Mouse (Mus musculus): ENCODE results near the gene Aanat.
A peak's percentile ranks its signal among the peaks of the same experiment; 100 is the strongest.

Aanat gene

DNA sequence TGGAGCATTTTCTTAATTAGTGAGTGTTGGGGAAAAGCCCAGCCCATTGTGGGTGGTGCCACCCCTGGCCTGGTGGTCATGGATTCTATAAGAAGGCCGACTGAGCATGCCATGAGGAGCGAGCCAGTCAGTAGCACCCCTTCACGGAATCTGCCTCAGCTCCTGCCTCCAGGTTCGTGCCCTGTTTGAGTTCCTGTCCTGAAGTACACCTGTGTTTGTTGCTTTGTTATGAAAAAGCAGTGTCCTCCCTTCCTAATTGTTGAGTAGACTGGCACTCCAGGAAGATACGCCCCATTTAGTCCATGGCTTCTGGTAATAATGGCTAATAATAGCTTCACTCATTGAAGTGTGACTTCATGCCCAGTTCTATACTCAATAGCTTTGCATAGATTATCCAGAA, at the start of gene Aanat:
Aanat (plus strand) TSS at position 123 of the 400 bp plus-strand sequence.
- no peak for DNase-seq

DNA sequence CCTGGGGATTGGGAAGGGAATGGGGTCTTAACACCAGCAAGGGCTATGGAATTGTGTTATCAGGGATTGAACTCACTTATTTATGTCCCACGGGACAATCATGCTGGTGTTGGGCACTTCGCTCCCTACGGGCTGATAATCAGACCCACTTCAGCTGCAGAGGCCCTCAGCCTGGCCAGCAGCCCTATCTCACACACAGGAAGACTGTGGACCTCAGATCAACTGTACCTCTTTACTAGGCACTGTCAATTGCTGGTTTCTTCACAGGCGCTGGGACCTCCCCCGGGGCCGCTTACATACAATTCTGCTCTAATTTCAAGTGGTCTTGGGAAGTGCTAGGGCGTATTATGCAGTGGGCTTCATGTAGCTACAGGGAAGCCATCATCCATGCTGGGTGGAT, 49.5 kb upstream of the Aanat start:
- DNase-seq, result peak in 1 of 2 experiments; percentile 9

DNA sequence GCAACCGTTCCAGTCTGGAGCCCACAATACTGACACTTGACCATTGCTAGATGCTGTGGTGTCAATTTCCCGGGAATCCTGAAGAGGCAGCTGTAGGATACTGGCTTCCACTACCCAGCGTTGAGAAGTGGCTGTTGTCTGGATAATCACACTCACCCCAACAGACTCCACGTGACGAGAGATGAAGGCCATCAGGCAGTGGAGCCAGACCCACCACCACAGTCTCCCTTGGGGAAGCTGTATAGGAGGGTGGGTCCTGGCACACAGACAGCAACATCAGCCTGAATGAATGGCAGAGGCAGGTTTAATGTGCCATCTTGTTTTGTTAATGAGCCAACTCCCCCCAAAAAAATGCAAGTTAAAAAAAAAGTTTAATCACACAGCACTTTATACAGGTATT, 48.8 kb upstream of the Aanat start:
- no peak for DNase-seq

DNA sequence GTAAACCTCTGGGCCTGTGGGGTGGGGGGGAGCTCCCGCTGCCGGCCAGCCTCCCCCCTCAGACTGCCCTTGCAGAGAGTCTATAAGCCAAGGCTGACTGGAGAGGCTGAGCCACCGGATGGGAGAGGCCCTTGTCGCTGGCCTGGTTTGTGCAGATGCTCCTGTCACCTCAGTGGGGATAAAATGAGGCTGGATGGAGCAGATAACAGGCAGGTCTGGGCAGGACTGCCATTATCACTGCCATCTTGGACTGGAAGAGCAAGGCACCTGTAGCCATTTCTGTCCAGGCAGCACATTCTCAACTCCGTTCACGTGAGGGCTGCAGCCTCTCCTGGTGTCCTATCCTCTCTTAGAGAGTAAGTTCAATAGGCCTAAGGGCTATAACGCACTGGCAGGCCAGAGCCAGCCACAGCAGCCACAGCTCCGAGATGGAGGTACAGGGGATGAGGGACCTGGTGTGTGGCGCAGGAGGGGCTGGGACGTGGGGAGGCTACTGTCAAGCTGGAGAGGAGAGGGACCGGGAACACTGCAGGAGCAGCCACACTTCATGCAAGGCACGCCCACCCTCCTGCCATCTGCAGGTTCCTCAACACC, 48.0 kb upstream of the Aanat start:
- peak in 1 of 2 experiments; percentile 9 for DNase-seq

DNA sequence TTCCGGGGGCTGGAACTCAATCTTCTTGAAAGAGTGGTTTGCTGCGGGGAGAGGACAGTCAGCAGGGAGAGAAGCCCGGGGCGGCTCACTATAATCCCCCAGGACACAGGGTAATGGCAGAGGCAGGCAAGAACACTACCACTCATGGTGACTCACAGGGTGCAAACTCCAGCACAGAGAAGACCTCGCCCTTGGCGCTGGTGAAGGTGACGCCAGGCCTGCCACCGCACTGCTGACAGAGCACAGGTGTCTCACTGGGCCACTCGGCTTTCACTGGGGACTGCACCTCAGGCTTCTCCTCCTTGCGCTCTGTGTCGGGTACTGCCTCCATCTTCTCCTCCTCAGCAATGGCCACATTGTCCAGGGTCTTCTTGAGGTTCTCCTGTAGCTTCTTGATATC, 45.0 kb upstream of the Aanat start:
- DNase-seq, result no peak

DNA sequence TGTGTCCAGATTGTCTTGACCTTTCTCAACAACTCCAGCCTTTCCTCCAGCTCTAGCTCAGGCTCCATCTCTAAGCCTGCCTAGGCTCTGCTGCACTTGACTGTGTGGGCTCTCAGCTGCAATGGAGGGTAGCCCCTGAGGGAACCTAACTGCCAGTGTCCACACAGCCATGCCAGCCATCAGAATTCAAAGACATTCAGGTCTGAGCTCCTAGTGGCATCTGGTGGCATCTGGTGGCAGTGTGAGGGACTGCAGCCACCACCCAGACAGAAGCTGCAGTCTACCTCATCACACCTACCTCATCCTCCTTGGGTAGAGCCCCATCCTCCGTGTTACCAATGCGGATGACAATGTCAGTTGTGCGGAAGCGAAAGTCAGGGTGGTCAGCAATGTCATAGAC, 43.1 kb upstream of the Aanat start:
- peak; percentile 50 to 68 for DNase-seq

DNA sequence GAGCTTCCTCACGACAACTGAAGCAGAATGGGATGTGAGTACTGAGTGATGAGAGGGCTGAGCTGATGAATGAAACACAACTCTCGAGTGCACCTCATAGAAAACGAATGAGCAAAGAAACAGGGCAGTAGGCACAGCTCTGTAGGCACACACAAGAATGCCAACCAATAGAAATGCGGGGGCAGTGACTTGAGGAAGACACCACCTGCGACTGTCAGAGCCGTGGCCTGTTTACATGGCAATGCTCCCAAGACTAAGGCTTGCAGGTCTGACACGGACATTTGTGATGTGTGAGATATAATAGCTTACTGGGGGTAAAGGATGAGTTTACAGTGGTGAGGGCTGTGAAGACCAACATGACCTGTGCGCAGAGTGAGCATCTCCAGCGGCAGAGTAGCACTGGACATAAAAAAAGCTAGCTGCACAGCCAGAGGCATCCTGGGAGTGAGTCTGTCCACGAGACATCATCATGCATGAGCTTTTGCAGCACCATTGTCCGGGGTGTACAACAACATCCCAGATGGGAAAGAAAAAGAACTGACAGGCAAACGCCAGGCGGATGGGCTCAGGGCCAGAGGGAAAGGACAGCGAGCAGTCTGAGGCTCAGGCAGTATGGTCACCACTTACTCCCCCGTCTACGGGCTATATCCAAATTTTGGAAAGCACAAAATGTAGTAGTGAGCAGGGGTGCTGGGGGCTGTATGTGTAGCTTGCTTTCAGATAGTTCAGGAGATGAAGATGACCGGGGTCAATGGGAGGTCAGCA, 38.8 kb upstream of the Aanat start:
- peak; percentile 66 to 80 for DNase-seq

DNA sequence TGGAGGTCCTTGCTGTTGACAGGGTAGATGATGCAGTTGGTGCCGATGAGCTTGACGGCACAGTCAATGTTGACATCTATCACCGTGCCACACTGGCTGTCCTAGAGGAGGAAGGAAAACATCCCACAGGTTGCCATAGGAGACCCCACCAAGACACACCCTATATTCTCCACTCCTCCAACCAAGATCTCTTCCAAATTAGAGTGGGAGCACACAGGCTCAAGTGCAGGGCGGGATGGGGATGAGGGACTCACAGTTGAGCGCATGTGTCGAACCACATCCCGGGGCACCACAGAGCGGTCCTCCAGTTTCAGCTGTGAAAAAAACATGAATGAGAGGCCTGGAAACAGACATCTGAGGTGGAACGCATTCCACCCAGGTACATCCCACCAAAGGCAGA, 37.5 kb upstream of the Aanat start:
- no peak for DNase-seq

DNA sequence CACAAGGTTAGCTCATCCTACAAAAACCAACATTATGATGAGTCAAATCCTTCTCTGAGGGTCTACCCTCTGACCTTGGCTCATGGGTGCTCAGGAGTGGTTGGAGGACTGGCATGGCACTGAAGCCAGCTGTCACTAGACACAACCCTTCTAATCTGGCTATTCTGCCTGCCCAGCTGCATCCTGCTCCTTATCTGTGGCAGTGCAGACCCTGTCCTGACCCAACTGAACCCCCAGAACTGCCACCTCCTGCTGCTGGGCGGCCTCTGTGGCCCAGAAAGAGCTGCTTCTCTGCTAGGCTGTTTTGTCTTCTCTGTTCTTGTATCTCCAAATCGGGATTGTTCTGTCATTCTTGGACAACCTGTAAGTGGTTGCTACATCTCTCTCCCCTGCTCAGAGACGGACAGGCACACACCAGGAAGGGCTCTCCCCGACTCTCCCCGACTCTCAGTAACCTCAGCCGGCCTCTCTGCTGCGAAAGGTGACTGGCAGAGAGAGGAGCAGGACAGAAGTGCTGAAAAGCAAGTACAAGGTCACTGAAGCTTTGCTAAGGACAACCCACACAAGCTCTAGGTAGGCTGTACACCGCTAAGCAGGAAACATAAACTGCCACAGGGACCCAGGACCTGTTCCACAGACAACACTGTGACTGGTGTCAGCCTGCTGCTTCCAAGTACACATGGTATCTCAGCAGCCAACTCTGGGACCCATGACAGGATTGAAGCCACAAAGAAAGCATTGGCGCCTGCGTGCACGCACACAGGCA, 36.8 kb upstream of the Aanat start:
- peak in 1 of 2 experiments; percentile 11 for DNase-seq

DNA sequence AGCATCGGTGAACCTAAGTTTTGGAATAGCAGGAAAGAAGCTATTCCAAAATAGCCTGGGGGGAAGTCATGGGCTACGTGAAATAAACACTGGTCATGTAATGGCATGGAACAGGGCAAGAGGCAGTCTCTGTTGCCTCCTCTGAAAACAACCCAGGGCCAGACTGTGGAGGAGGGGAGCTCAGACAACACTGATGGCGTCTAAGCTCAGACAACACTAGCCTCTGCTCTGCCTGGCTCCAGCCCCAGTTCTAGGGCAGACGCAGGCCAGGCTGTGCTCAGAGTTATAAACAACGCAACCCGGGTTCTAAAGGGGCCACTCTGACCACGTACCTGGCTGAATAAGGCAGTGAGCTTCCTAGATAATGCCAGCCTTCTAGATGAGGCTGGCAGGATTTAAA, 35.5 kb upstream of the Aanat start:
- DNase-seq, result no peak

DNA sequence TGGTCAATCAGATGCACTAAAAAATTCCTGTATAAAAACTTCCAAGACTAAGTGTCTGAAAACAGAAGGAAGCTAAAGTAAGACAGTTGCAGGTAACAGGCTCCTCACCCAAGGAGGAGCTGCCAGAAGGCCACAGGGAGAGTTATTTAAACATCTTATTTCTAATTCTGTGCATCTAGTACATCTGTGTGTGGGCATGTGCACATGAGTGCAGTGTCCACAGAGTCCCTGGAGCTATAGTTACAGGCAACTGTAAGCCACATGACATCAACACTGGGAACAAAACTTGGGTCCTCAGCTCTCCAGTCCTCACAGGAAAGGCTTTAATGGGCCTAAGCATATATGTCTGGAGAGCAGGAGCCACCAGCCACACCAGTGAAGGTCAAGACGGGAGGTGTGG, 34.0 kb upstream of the Aanat start:
- no peak for DNase-seq

DNA sequence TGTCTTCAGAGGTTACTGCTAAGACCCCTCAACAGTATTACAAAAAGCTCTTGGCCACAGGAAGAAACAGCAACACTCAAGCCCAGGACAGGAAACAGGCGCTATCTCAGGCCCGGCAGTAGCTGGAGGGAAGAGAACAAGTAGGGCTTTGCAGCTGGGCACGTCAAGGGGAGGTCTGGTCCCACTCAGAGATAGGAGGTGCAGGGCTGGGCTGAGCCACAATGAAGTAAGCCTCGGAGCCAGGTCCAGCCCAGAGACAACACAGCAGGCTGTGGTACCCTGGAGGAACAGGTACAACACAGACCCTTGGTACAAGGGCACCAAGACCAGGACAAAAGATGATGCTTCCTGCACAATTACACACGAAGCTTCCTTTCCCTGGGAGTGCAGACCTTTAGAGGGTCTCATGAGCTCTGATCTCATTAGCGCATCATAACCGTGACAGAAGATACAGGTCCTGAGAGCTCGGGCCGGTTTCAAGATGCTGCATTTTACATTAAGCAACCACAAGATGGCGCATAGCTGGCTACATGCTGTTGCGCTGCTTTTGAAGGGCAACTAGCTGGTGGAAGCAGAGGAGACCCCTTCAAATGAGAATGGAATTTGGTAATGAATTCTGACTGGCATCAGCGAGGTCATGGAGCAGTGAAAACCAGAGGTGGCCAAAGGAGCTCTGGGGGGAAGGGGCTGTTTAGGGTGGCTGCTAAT, 31.9 kb upstream of the Aanat start:
- peak; percentile 62 to 68 for DNase-seq

DNA sequence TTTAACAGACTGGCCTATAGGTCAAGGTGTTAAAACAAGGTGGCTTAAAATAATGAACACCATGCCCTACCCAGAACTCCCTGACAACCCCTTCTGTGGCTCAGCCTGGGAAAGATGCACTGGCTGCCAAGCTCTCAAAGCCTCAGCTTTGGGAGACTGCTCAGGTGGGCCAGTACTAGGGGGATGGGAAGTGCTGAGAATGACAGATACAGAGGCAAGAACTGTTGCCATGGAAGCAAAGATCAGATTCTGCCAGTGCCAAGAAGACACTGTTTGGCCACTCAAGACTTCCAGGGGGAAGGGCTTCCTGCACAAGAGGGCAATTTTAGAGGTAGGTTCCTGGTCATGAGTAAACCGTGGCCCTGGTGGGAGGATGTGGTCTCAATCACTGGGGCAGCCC, 30.7 kb upstream of the Aanat start:
- DNase-seq, result no peak

DNA sequence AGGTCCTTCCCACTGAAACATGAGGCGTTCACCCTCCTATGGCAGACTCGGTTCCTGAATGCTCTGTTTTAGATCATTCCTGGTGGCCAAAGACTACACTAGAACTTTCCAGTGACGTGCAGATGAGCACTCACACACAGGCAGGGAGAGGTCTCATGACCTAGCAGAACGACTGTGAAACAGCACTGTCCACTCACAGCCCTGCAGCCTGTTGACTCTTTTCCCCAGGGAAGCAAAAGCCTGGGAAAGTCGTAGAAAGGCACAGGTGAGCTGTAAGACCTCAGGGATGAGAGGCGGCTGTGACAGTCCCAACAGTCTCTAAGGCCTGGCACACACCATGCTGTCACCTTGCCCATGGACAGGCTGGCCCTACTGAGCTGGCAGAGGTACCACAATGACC, 29.9 kb upstream of the Aanat start:
- peak in 1 of 2 experiments; percentile 45 for DNase-seq

DNA sequence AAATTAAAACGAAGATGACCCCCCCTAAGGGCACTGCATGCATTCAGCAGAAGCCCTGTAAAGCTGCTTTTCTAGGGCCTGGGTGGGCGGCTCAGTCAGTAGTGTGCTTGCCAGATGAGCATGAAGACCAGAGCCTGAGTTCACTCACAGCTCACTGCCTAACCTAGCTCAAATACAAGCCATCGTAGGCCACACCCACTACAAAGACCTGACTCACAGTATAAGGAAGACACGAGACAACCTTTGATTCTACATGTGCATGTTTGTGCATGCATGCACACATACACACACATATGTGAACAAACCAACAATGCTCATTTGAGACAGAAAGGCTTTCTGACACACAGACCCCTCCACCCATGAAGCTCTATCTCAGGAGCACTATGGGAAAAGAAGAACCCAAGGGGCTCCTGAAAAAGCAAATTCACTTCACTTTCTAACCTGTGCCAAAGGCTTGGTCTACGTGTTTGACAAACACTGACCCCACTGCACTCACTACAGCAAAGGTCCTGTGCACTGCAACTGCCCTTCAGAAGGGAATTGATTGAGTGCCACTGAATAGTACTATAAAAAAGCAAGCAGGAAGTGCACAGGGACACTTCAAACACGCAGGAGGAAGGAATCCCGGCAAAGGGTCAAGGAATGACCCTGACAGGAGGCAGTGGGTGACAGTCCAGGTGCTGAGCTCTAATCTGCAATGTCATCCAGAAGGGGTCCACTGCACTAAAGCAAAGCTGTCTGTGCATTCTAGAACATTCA, 20.8 kb upstream of the Aanat start:
- DNase-seq, result no peak

DNA sequence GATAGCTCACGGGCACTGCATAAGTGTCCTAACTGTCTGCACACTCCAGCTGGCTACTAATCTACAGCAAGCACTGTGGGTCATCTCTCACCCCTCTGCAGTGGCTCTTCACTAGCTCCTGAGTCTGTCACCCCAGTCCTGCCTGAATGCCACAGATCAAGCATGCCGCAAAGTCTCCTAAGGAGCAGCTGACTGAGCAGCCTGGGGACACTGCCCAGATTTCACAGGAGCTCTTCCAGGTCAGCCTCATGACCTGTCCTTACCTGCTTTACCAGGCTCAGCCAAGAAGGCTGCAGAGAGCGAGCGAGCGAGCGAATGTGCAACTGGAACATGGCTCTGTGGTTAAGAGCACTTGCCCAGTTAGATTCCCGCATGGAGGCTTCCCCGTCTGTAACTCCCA, 18.7 kb upstream of the Aanat start:
- no peak for DNase-seq

DNA sequence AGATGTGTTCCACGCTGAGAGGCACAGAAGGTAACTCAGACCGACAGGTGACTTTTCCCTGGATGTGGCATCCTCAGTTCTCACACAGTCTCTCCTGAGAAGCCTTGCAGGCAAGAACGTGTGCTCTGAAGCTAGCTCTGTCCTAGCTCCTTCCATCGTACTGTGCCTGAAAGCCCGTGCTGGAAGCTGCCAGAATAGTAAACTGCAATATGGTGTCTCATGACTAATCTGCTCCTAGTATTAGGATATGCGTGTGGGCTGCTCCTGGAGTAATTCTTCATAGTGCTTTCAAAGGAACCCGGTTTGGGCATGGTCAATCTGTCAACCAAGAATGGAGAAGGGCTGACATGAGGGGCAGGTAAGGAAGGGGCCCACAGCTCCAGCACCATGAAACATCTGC, 15.4 kb upstream of the Aanat start:
- DNase-seq, result no peak

DNA sequence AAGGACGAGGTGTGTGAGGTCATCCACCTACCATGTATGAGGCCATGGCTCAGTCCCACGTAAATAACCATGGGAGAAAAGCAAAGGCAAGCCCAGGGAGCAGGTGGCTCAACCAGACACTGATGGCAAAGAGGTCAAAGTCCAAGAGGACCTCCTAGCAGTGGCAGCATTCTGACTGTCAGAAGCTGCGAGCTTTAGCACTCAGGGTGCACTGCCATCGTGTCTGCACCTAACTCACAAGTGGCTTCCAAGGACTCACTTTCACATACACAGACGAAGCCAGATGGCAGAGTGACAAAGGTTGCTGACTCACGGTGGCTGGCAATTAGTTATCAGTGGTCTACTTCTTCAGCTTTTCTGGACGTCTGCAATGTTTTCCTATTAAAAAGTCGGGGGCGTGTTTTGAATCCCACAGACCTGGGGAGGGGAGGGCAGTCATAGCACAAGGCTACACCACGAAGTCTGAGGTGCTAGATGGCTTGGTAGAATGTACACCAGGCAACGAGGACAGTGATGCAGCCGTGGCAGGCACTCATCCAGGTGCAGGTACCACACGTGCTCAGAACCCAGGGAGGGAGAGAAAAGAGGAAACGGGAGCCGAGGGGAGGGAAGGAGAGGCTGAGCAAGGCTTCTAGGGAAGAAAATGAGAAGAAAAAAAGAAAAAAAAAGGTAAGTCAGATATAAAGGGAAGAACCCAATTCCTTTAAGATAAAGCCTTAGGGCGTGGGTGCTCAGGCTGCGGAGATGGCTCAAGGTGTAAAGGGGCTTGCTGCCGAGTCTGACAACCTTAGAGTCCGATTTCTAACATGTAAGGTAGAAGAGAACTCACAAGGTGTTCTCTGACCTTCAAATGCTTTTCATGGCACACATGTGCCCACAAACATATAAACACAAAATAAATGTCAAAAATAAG, 14.2 kb upstream of the Aanat start:
- DNase-seq, result peak; percentile 61 to 74

DNA sequence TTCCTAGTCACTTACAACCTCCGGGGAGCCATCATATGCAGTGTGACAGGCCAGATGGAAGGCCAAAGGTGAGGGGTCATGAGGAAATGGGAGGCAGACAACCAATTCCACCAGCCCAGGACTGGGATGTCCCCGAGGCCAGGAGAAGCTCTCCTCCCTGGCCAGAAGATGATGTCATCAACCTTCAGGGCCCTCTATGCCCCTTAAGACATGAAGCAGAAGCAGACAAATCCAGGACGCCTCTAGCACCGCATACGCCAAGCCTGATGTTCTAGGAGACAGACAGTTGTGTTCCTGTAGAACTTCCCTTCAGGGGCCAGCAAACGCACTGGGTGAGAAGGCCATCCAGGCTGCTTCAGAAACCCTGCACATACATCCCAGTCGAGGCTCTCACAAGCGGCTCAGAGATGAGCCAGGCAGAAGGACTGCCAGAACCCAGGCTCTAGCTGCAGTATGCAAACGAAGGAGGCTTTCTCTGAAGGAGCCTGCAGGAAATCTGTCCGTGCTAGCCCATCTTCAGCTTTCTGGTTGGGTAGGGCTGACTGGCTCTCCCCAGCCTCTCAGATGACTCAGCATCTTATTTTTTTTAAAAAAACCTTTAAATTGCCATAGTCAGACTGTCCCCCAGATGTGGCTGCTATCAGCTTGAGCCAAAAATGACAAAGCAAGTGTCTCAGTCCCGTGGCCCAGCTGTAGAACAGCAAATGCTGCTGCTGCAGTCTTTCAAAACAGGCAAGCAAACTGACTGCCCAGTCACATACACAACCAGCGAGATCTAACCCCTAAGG, 13.3 kb upstream of the Aanat start:
- no peak for DNase-seq

DNA sequence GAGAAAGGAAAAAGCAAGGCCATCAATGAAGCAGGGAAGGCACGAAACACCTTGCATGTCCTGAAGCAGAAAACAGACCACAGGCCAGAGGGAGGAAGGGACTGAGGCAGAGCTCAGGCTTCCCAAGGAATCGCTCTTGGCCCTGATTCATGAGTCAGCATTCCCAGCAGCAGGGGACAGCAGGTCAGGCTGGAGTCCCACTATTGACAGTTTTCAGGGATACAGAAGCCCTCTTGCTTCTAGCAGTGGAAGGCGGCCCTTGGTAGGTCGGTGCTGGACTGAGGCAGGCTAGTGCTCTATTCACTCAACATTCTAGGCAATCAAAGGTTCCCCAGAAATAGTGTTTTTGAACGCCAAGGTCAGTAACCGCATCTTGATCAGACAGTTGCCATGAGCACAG, 11.7 kb upstream of the Aanat start:
- peak; percentile 59 to 63 for DNase-seq

DNA sequence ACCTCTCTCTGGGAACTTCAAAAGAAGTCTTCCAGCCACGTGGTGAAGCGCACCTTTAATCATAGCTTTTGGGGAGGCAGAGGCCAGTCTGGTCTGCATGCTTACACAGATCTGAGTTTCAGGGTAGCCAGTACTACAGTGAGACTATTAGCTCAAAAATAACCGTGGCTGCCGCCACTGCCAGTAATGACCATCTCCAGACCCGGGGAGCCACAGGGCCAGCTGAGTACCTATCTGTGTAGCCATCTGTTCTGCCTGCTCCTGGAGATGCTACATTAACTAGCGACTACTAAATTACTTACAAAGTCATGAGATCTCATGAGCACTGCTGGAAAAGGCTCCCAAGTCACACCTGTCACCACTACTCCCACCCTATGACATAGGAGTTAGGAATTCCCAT, 11.2 kb upstream of the Aanat start:
- peak in 1 of 2 experiments; percentile 60 for DNase-seq
